Mouse (Mus musculus) liver (tissue): Measurements from ENCODE around the gene Cbr4.

Experiments used
- DNase-seq: peaks from one replicate; pipeline ENCODE4 v3.0.0-alpha.2; 2020; ENCODE audit warnings: mixed read lengths

Cbr4 gene

DNA sequence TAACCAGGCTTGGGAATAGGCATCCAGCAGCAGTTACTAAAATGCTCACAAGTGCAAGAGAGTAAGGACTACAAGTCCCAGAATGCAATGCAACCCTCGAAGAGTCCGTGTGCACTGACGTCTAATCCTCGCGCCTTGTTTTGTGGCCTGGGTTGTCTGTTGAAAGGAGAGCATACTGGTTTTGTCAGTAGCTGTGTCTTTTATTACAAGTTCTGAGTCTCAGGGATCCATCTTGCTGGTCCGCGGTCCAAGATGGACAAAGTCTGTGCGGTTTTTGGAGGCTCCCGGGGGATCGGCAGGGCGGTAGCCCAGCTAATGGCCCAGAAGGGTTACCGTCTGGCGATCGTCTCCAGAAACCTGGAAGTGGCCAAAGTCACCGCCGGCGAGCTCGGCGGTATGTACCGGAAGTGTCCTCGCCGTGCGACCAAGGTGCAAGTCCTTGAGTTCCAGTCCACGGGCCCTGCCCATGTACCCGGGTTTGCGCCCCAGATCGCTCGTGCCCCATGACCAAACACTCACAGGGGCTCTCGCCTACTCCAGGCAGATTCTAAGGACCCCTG, at the start of gene Cbr4:
Gene Cbr4, plus strand, starts transcription at position 138 of the 560 bp plus-strand sequence.
- DNase-seq = peak; percentile 79

DNA sequence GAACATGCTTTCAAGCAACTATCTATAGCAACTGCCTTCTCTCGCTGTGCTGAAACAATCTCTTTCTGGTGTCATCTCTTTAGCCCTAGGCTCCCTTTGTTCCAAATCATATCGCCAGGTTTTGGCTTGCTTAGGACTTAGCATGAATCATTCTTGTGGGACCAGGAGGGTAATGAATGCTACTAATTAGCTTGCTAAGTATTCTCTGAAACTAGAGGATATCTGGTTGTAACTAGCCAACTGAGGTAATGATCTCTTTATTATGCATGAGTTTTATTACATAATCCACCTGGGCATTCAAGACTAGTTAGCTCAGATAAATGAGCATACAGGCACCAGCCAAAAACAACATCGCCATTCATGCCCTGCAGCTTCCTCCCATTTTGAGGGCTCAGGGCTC, 44.5 kb upstream of the Cbr4 start:
- no peak for DNase-seq

DNA sequence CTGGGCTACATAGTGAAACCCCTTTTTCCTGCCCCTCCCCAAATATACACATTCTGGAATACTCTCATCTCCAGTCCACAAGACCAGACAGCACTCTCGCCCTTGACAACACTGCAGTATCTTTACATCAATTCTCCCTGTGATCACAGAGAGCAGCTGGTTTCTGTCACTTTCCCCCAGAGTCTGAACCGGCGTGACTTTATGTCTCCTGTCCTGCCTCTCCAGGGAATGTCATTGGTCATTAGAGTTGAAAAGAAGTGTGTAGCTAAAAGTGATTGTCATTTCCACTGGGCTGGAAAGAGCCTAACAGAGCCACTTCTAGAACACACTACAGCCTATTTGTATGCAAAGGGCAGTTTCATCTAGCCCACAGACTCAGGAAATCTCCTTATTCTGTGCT, 43.2 kb upstream of the Cbr4 start:
- DNase-seq = no peak

DNA sequence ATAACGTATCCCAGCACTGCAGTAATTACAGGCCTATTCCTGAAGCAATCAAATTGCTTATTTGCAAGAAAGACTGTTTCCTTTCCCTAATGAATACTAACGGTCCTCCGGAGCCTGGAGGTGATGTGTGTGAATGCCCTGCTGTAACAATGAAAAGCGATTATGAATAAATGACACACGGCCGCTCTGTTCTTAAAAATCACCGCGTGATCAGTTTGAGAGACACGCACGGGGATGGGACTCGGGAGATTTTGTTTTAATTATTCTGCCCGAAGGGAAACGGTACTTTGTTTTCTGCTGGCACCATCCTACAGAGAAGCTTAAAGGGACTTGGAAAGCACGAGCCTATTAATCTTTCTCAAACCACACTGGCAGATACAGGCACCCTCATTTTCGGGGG, 41.2 kb upstream of the Cbr4 start:
- DNase-seq = no peak

DNA sequence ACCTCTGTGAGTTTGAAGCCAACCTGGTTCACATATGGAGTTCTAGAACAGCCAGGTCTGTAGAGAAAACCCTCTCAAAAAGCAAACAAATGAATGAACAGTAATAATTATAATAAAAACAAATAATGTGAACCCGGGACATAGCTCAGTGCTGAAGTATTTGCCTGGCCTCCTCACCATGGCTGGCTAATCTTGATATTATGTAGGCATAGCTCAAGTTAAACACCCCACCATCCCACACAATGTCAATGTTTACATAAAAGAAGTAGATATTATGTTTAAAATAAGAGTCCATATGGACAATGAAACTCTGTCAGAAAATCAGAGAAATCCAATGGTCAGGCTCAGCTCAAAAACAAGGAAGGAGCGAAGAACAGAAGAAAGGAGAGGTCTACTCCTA, 39.4 kb upstream of the Cbr4 start:
- DNase-seq = no peak

DNA sequence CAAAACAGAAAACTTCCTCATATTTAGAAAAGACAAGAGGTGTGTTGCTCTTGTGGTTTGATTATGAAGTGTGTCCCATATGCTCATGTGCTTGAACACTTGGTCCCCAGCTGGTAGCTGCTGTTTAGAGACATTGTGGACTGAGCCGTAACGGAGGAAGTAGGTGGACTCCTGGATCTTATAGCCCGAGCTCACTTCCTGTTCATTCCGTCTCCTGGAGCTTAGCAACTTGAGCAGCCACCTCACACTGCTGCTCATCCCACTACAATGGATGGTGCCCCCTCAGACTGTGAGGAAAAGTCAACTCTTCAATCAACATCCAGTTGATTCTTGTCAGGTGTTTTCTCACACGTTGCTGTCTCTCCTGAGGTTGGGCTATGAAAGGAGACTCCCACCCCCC, 38.7 kb upstream of the Cbr4 start:
- DNase-seq = no peak

DNA sequence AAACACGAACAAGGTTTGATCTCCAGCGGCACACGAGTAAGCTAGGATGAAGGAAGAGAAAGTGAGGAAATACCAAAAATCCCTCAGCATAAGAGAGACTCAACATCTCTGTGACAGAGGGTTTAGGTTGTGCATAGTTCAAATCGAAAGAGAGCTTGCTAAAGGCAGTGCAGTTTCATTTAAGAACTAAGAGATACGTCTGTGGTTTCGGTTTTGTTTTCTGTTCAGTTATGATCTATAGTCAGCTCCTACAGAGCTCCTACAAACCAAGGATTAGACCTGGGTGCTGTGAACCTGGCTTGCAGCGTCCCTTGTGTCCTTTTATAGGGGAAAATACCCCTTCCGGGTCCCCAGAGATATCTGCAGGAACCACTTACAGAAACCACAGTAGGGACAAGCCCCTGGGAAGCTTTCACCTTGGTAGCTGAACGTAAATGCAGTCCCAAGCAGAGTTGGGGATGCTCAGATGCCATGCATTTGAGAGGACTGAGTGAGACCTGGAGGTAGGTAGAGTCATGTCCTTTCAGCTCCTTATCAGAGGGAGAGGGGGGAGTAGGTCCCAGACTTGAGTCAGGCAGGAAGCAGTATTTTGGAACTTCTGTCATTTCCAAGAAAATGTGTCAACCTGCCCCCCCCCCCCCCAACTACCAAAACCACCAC, 36.5 kb upstream of the Cbr4 start:
- no peak for DNase-seq

DNA sequence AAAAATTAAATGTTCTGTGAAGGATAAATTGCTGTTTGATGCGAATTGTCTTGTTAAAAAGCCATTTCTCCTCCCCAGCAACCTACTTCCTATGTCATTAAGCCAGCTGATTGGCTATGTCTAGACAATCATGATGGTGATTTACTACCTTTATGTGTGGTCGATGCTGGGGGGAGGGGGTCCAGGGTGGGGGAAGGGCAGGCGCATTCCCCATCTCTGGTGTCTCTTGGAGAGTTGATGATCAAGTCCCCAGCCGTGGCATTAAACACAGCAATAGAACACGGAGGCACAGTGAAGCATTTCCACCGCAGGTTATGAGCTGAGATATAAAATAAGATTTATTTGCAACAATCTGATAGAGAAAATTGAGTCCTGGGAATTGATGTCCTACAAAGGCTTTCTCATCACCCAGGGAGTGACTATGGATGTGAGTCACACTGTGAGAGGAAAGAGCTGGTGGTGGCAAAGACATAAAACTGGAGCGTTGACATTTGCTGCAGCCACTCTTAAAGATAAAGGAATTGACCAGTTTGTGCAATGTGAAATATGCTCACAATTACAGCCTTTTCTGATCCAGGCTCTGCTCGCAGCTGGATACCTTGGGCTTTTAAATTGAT, 35.7 kb upstream of the Cbr4 start:
- no peak for DNase-seq

DNA sequence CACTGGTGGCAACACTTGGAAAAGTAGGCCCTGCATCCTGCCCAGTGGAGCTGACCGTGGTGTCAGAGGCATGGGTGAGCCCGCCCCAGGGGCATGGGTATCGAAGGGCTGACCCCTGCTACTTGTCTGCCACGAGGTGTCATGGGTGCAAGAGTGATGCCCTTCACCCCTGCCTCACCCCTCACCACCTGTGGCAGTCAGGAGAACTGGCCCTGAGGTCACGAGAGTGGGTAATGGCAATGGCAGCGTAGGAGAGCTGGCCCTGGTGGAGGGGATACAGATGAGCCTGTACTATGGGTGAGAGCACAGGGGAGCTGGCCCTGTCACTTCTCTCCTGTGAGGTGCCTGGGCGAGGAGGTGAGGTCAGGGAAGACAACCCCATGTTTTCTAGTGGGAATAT, 27.8 kb upstream of the Cbr4 start:
- DNase-seq = no peak

DNA sequence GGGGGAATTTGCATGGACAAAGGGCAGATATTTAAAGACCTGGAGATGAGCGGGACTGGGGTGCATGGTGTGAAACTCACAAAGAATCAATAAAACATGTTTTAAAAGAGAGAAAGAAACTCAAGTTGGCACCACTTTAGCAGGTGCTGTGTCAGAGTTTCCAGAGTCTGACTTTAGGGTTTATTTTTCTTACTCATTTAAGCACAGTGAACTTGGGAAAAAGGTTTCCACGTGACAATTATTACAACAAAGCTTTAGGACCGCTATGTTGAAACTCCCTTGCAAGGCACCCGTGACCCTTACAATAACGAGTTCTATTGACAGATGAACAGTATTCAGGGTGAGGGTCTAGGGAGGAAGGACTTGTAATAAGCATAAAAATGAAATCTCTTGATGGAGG, 25.3 kb upstream of the Cbr4 start:
- DNase-seq = no peak

DNA sequence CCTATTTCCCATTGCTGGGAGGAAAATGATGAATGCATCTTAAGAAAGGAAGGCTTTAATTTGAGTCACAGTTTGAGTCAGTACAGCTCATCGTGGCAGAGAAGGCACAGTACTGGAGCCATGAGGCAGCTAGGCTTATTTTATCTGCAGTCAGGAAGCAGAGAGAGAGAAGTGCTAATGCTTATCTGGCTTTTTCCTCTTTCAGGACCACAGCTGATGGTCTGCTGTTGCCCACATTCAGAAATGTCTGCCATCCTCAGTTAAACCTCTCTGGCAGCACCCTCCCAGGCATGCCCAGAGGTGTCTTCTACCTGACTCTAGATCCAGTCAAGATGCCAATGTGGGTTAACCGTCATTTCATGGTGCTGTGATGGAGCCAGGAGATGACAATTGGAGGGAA, 23.1 kb upstream of the Cbr4 start:
- no peak for DNase-seq

DNA sequence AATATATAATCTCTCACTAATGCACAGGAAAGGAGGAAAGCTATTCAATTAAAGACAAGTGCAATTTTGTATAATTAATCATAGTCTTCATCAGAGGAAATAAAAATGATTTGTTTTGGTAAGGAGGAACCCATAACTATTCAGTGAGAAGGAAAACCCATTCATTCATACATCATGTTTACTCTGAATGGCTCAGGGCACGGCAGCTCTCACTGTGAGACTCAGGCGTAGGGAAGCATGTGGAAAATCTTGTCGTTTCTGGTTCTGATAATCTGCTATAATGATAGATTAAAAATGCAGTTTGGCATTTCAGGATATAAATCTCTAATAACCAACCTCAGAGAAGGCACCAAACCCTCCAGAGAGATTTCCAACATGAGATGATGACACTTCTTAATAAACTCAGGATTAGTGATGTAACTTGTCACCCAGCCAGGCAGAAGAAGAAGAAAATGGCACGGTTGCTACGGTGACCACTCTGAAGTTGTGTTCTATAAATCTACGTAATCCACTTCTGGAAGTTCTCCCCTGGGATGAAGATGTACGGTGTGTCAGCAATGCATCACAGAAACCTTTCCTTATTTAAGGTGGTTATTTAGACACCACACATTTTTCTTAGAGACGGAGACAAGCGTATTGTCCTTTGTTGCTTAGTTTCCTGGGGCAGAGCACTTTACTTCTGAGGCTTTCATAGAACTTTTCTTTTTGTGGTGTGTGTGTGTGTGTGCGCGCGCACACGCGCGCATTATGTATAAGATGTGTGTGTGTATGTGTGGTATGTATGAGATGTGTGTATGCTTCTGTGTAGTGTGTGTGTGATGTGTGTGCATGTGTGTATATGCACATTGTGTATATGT, 20.6 kb upstream of the Cbr4 start:
- no peak for DNase-seq

DNA sequence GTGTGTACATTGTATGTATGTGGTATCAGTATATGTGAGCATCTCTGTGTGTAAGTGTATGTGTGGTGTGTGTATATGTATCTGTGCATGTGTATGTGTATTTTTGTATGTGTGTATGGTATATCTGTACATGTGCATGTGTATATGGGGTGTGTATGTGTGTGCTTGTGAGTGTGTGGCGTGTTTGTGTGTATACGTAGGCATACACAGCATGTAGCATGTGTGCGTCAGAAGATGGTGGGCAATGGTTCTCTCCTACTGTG, 20.1 kb upstream of the Cbr4 start:
- DNase-seq = no peak

DNA sequence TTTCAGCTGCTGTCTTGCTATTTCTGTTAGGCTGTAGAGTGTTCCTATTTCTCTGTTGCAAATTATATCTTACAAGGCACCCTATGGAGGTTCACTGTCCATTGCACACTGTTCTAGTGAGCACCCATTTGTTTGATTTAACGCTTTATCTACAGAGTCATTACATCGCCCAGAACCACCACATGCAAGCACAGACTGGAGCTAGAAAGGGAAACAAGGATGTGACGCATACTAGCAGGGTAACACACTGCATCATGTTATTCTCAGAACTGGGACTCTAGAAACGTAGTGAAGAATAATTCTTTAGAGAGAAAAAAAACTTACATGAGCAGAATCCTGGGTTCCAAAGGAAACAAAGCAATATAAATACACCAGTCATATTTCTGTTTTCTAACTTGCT, 17.3 kb upstream of the Cbr4 start:
- DNase-seq = no peak

DNA sequence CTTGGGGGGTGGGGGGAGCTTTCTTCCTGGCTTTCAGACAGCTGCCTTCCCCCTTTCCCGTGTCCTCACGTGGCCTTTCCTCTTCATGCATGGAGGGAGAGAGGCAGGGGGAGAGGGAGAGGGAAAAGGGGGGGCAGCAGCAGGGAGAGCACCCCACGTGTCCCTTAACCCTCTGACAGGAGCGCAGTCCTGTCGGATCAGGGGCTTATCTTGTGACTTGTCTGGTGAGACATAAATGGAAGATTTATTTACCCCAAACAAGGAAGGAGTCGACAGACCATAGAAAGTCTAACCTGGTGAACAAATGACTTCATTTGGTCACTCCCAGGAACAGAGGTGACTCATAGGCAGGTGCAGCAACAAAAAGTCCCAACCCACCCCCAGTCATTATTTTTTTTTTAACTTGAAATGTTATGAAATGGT, 12.3 kb upstream of the Cbr4 start:
- no peak for DNase-seq

DNA sequence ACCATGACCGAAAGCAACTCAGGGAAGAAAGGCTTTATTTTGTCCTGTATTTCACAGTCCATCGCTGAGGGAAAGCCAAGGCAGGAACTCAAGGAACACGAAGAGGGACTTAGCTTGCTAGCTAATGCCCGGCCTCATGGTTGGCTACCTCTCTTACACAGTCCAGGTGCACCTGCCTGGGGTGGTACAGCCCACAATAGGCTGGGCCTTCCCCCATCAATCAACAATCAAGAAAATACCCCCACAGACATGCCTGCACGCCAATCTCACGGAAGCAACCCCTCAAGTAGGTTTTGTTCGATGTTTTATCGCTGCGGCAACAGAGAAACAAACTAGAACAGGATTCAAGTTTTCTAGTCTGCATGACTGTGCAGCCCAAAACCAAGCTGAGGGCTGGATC, 11.4 kb upstream of the Cbr4 start:
- DNase-seq = no peak

DNA sequence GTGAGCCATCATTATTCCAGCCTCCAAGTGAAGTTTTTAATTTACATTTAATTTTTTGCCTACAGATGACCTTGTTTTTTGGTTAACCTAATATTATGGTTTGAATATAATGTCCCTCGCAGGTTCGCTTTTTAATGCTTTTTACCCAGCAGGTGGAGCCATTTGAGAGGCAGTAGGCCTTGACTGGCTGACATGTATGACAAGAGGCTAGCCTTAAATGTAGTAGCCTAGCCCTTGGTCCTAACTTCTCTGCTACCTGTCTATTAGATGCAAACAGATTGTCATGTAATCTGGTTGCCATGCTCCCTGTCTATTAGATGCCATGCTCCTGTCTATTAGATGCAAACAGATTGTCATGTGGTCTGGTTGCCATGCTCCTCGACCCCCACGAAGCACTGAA, 9.4 kb upstream of the Cbr4 start:
- no peak for DNase-seq

DNA sequence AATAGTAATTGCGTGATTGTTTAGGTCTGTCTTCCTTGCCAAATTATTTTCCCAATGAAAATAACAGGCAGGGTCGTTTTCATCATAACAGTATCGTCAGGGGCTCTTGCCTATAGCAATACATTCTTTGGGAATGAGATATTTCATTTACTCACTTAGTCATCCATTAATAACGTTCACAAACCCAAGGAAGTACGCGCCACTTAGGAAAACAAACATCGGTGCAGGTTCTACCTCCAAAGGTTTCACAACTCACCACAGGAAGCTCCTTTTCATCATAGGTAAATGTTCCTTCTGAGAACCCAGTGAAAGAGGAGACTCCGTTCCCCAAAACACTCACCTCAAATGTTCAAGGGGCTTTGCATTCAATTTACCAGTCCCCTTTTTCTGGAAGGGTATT, 8.7 kb upstream of the Cbr4 start:
- no peak for DNase-seq

DNA sequence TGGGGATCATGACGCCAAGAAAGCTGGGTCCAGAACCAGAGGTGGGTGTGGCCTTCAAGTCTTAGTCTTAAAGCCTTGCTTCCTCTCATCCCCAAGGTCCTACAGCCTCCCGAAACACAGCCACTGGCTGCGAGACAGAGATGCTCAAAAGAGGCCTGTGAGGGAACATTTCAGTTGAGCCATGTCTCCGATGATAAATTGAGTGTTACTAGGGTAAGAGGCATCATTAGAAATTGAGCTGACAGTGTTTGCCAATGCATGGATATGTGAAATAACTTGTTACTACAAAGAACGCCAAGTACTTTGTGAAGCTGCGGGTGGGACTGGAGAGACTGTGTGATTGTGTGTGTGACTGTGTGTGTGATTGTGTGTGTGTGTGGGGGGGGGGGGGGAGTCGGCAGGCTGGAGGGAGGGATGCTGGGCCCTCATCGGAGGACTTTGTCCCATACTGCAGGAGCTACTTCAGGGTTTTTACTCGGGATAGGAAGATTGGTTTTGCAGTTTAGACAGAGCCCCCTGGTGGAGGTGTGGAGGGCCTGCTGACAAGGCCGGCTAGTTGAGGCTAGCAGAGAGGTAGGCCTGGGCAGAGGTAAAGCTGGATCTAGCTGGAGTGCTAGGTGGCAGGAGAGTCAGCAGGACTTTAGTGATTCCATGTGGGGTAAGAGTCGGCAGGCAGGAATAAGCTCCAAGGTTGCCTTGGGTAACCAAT, 7.9 kb upstream of the Cbr4 start:
- peak; percentile 37 for DNase-seq

DNA sequence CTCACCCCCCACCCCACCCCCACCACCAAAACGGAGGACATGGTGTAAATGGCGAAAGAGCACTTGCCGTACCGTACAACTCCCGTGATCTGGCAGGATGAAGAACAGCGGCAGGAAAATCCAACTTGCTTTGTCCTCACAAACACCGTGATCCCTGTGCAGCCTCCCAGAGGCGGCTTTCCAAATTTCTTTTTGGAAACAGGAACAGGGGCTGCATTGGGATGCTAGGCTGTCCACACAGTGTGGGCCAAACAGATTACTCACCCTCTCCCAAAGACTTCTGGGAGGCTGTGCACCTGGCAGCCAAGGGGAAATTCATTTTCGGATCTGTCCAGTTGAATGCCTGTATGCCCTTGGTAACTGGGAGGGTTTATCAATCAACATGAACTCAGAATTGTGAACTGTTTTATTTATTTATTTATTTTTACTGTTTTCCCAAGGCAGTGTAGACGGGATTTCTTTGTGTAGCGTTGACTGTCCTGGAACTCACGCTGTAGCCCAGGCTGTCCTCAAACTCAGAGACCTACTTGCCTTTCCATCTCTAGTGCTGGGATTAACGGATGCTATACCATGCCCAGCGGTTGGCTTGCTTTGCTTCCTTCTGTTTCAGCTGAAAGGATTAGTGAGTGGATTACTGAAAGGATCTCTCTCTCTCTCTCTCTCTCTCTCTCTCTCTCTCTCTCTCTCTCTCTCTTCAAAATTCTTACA, 7.1 kb upstream of the Cbr4 start:
- no peak for DNase-seq

DNA sequence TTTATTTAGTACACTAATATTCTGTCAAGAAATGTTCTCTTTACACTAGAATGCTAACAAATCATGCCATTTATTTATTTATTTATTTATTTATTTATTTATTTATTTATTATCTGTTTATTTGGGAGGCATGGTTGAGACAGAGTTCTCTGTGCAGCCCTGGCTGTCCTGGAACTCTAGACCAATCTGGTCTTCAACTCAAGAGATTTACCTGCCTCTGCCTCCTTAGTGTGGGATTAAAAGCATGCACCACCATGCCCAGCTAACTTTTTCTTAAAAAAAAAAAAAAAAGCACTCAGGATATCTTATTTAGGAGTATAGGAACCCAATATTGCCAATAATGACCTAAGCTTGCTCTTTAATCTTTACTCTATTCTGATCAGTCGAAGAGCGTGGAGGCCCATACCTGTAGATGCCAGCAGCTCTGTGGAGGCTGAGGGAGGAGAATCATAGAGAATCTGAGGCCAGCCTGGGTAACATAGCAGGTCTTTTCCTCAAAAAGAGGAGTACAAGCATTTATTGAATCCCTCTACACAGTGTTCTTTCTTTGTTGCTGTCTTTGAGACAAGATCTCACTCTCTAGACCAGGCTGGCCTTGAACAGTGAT, 508 bp upstream of the Cbr4 start:
- no peak for DNase-seq

DNA sequence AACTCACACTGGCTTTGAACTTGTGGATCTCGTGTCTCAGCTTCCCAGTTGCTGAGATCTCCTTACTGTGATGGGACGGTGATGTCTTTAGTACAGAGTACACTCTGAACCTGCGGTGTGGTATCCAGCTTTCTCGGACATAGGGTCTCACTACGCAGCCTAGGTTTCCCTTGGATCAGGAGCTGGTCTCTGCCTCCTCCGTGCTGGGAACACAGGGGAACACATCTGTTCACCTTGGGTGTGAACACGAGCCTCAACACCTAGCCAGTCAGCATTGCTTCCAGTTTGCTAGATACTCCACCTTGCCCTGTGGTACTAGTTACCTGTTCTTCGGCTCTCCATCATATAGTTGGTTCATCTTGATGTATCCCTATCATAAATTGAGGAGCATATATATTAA, 1.1 kb downstream of the Cbr4 start:
- no peak for DNase-seq
